Mouse (Mus musculus) liver, embryonic 18 days (tissue): ENCODE measurements around the gene Plin3. TPM values are rescaled to one million over a fixed set of nuclear protein-coding genes. Genes with fewer than 3 reads are reported as not detected.

Experiments
- polyA plus RNA-seq: library from polyadenylated mRNA; depleted of rRNA; stranded (reverse); fragments of >200 nt; gene quantifications from 2 replicates; pipeline ENCODE4 v1.2.3, GENCODE M21; 2012; rRNA removed

Gene Plin3
- 13.8 and 16.0 TPM in 2 replicates for polyA plus RNA-seq

GRCm38 (mm10) chr17:56292531-56293222 is at the start of gene Plin3:
Plin3 (minus strand) TSS chr17:56292873.

GRCm38 (mm10) chr17:56325450-56326152 is 32.9 kb upstream of the Plin3 start, which contains the start of gene Kdm4b:
Kdm4b (plus strand) TSS chr17:56326062.

GRCm38 (mm10) chr17:56303160-56303846 is 10.6 kb upstream of the Plin3 start, which contains the start of gene Uhrf1:
Uhrf1 (plus strand) TSS chr17:56303321.

GRCm38 (mm10) chr17:56300186-56300585 is 7.5 kb upstream of the Plin3 start, which contains the start of gene Arrdc5:
Arrdc5 (minus strand) TSS chr17:56300286.

GRCm38 (mm10) chr17:56276643-56277566 is 15.8 kb downstream of the Plin3 start, which contains the start of gene Ticam1:
Ticam1 (minus strand) TSS chr17:56276786.

GRCm38 (mm10) chr17:56256239-56256881 is 36.3 kb downstream of the Plin3 start, which contains the start of gene Fem1a:
Fem1a (plus strand) TSS chr17:56256810.

Other genes with a start within 250 kb of the Plin3 start
- gene Ubxn6, start 217.8 kb downstream of the Plin3 start, polyA plus RNA-seq, result 16.2 and 18.5 TPM in 2 replicates
- 21.8 and 24.8 TPM in 2 replicates for gene Hdgfl2, start 213.2 kb downstream of the Plin3 start, polyA plus RNA-seq
- 1.8 and 2.7 TPM in 2 replicates for gene Plin4, start 183.1 kb downstream of the Plin3 start, polyA plus RNA-seq
- 30.3 and 41.4 TPM in 2 replicates for gene Plin5, start 175.3 kb downstream of the Plin3 start, polyA plus RNA-seq
- gene Lrg1, start 170.9 kb downstream of the Plin3 start, polyA plus RNA-seq, result 27.0 and 30.1 TPM in 2 replicates
- 3.1 and 4.3 TPM in 2 replicates for gene Sema6b, start 152.5 kb downstream of the Plin3 start, polyA plus RNA-seq
- 2.3 and 2.7 TPM in 2 replicates for gene Tnfaip8l1, start 130.4 kb downstream of the Plin3 start, polyA plus RNA-seq
- gene Mydgf, start 109.0 kb downstream of the Plin3 start, polyA plus RNA-seq, result 55.4 and 56.7 TPM in 2 replicates
- 16.5 and 19.1 TPM in 2 replicates for gene Dpp9, start 74.0 kb downstream of the Plin3 start, polyA plus RNA-seq
- 5.1 and 5.5 TPM in 2 replicates for gene Fem1a, start 36.1 kb downstream of the Plin3 start, polyA plus RNA-seq
- gene Ticam1, start 16.1 kb downstream of the Plin3 start, polyA plus RNA-seq, result 6.8 and 8.0 TPM in 2 replicates
- not detected in 2 replicates for gene Arrdc5, start 7.4 kb upstream of the Plin3 start, polyA plus RNA-seq
- gene Uhrf1, start 10.4 kb upstream of the Plin3 start, polyA plus RNA-seq, result 33.6 and 34.3 TPM in 2 replicates
- gene Kdm4b, start 33.2 kb upstream of the Plin3 start, polyA plus RNA-seq, result 5.8 and 6.7 TPM in 2 replicates
- 15.9 and 17.3 TPM in 2 replicates for gene Ptprs, start 183.6 kb upstream of the Plin3 start, polyA plus RNA-seq
- gene Znrf4, start 219.6 kb upstream of the Plin3 start, polyA plus RNA-seq, result not detected in 2 replicates